Mouse (Mus musculus) forebrain, embryonic 12.5 days (tissue): ENCODE measurements at regions not wholly inside any gene's neighbourhood (a gene's known extent, or its start where the extent isn't known, plus 50 kb on each side); places are given as distances from the start of the nearest gene placed in this dataset.

Experiments used
- ATAC-seq: fragments of 200-750 bp; cut with Nextera tagmentation; 2 replicates; pipeline ENCODE4 v1.8.0; 2017; ENCODE audit warnings: moderate TSS enrichment; ENCODE audit not compliant: low FRiP score
- H3K27ac ChIP-seq: fragments of 300-500 bp; sonication (generic); 2 replicates; pipeline ENCODE4 v1.5.1; 2016; ENCODE audit warnings: mild to moderate bottlenecking
- H3K27me3 ChIP-seq: fragments of 300-500 bp; sonication (generic); 2 replicates; pipeline ENCODE4 v1.6.1; 2016; ENCODE audit warnings: mild to moderate bottlenecking
- H3K36me3 ChIP-seq: fragments of 300-500 bp; sonication (generic); replicated peaks from 2 replicates; pipeline ENCODE4 v1.6.1; 2016; ENCODE audit warnings: mild to moderate bottlenecking
- H3K4me1 ChIP-seq: fragments of 300-500 bp; sonication (generic); 2 replicates; pipeline ENCODE4 v1.6.1; 2016
- H3K4me2 ChIP-seq: fragments of 300-500 bp; sonication (generic); 2 replicates; pipeline ENCODE4 v1.6.1; 2016; ENCODE audit warnings: mild to moderate bottlenecking, moderate library complexity
- H3K4me3 ChIP-seq: fragments of 300-500 bp; sonication (generic); replicated peaks from 2 replicates; pipeline ENCODE4 v1.5.1; 2016; ENCODE audit warnings: mild to moderate bottlenecking
- H3K9ac ChIP-seq: fragments of 300-500 bp; sonication (generic); 2 replicates; pipeline ENCODE4 v1.6.1; 2016; ENCODE audit warnings: mild to moderate bottlenecking
- H3K9me3 ChIP-seq: fragments of 300-500 bp; sonication (generic); 2 replicates; pipeline ENCODE4 v1.6.1; 2016
- WGBS: fragments of 180-500 bp; shearing (Covaris S2); methylation state at CpG from one replicate; pipeline ENCODE4 v1.1.7; 2016; 5-methylcytosine and 5-hydroxymethylcytosine counted together

GRCm38 (mm10) chr2:172809306-172809705 lies 130.8 kb downstream of the Bmp7 start:
- H3K36me3 ChIP-seq = no peaks in the 10 kb centered on the region
- peaks cover 3% of the 10 kb centered on the region; the same call in 1 of the 2 replicates for H3K27me3 ChIP-seq
- no peak overlapping the region for H3K4me2 ChIP-seq
- H3K27ac ChIP-seq = no peak overlapping the region
- no peak overlapping the region for H3K4me3 ChIP-seq
- ATAC-seq = no peak
- WGBS = 86% methylated on average over 2 of the region's 2 CpGs
- no peak overlapping the region for H3K9ac ChIP-seq
- no peaks in the 10 kb centered on the region for H3K4me1 ChIP-seq
- H3K9me3 ChIP-seq = no peaks in the 10 kb centered on the region

DNA sequence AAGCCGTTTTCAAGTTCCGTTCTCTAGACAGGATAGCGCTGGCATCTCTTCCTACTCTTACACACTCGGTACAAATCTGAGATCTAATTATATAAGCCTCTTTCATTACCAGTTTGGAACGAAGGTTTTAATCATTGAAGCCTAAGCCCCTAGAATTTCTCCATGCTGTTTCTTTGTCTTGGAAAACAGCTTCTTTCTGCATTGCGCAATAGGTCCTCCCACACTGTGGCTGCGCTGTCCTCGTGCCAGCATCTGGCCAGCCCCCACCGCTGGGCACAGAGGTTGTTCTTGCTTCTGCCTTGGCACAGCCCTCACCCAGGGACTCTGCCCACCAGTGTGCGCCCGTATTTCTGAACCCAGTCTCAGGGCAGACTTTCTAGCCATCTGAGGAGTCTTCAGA lies 126.8 kb downstream of the Bmp7 start:
- 75% methylated on average over 11 of the region's 11 CpGs for WGBS
- Histone ChIP-seq H3K4me3 (no peak overlapping the region), H3K4me1 (no peaks in the 10 kb centered on the region), H3K4me2 (no peak overlapping the region), H3K9ac (no peak overlapping the region), H3K36me3 (no peaks in the 10 kb centered on the region), H3K9me3 (no peaks in the 10 kb centered on the region; the same call in 1 of the 2 replicates), H3K27ac (no peak overlapping the region), H3K27me3 (peaks cover 7% of the 10 kb centered on the region; the same call in 1 of the 2 replicates)
- ATAC-seq = no peak

- ATAC-seq = no peak
- Histone ChIP-seq H3K4me3 (no peak overlapping the region), H3K4me1 (no peaks in the 10 kb centered on the region), H3K27me3 (peaks cover 7% of the 10 kb centered on the region; the same call in 1 of the 2 replicates), H3K4me2 (no peak overlapping the region), H3K36me3 (no peaks in the 10 kb centered on the region), H3K27ac (no peak overlapping the region), H3K9ac (no peak overlapping the region), H3K9me3 (no peaks in the 10 kb centered on the region; the same call in 1 of the 2 replicates)
- 74% methylated on average over 4 of the region's 4 CpGs for WGBS
Measured at GRCm38 (mm10) chr2:172813906-172814305, 126.2 kb downstream of the Bmp7 start.

- WGBS = 97% methylated on average over 7 of the region's 7 CpGs
- ATAC-seq = no peak
Measured at GRCm38 (mm10) chr2:172815146-172815545, 125.0 kb downstream of the Bmp7 start.

GRCm38 (mm10) chr2:172817058-172817745 lies 122.9 kb downstream of the Bmp7 start:
- no peak overlapping the region for H3K4me2 ChIP-seq
- no peak overlapping the region for H3K4me3 ChIP-seq
- WGBS = 70% methylated on average over 8 of the region's 8 CpGs
- H3K27ac ChIP-seq = no peak overlapping the region
- H3K27me3 ChIP-seq = peaks cover 17% of the 10 kb centered on the region; the same call in 1 of the 2 replicates
- no peaks in the 10 kb centered on the region; the same call in 1 of the 2 replicates for H3K9me3 ChIP-seq
- peaks cover 4% of the 10 kb centered on the region; the same call in 1 of the 2 replicates for H3K4me1 ChIP-seq
- ATAC-seq = no peak
- no peak overlapping the region for H3K9ac ChIP-seq
- no peaks in the 10 kb centered on the region for H3K36me3 ChIP-seq

More at GRCm38 (mm10) chr2:172815146-172815545, 125.0 kb downstream of the Bmp7 start:
- H3K36me3 ChIP-seq = no peaks in the 10 kb centered on the region
- H3K4me1 ChIP-seq = no peaks in the 10 kb centered on the region
- no peak overlapping the region for H3K4me3 ChIP-seq
- H3K9me3 ChIP-seq = no peaks in the 10 kb centered on the region; the same call in 1 of the 2 replicates
- no peak overlapping the region for H3K27ac ChIP-seq
- H3K4me2 ChIP-seq = no peak overlapping the region
- H3K27me3 ChIP-seq = peaks cover 7% of the 10 kb centered on the region; the same call in 1 of the 2 replicates
- H3K9ac ChIP-seq = no peak overlapping the region
